Mouse (Mus musculus): ENCODE results near the gene 1700034J05Rik. TPM values are rescaled to one million over a fixed set of nuclear protein-coding genes. Genes with fewer than 3 reads are reported as not detected.

Gene 1700034J05Rik
- total RNA-seq, 2 experiments from 2014 or later = not detected

Other genes with a start within 250 kb of the 1700034J05Rik start
- 0.58 and 1.0 TPM in 2 replicates for gene Stk38l, start 229.4 kb downstream of the 1700034J05Rik start, total RNA-seq (2015; ENCODE audit: low replicate concordance)
- 1.4 and 6.8 TPM in 2 replicates for gene Stk38l, start 229.4 kb downstream of the 1700034J05Rik start, total RNA-seq (2017; ENCODE audit: low replicate concordance)
- not detected in 2 replicates for gene Arntl2, start 158.4 kb downstream of the 1700034J05Rik start, total RNA-seq (2015; ENCODE audit: low replicate concordance)
- gene Arntl2, start 158.4 kb downstream of the 1700034J05Rik start, total RNA-seq (2017; ENCODE audit: low replicate concordance) = not detected in 2 replicates
- gene Smco2, start 104.3 kb downstream of the 1700034J05Rik start, total RNA-seq (2015; ENCODE audit: low replicate concordance) = not detected in 2 replicates
- gene Smco2, start 104.3 kb downstream of the 1700034J05Rik start, total RNA-seq (2017; ENCODE audit: low replicate concordance) = not detected in 2 replicates
- gene Ppfibp1, start 65.9 kb downstream of the 1700034J05Rik start, total RNA-seq (2015; ENCODE audit: low replicate concordance) = 24.4 TPM in 1 of 2 replicates, not detected in the other
- 1.8 and 4.2 TPM in 2 replicates for gene Ppfibp1, start 65.9 kb downstream of the 1700034J05Rik start, total RNA-seq (2017; ENCODE audit: low replicate concordance)
- 0.63 TPM in 1 of 2 replicates, not detected in the other for gene Rep15, start 78.2 kb upstream of the 1700034J05Rik start, total RNA-seq (2015; ENCODE audit: low replicate concordance)
- gene Rep15, start 78.2 kb upstream of the 1700034J05Rik start, total RNA-seq (2017; ENCODE audit: low replicate concordance) = 0.28 TPM in 1 of 2 replicates, not detected in the other
- gene Mrps35, start 88.3 kb upstream of the 1700034J05Rik start, total RNA-seq (2015; ENCODE audit: low replicate concordance) = 31.3 and 36.3 TPM in 2 replicates
- gene Mrps35, start 88.3 kb upstream of the 1700034J05Rik start, total RNA-seq (2017; ENCODE audit: low replicate concordance) = 13.2 and 23.9 TPM in 2 replicates
- not detected in 2 replicates for gene Mansc4, start 132.6 kb upstream of the 1700034J05Rik start, total RNA-seq (2015; ENCODE audit: low replicate concordance)
- gene Mansc4, start 132.6 kb upstream of the 1700034J05Rik start, total RNA-seq (2017; ENCODE audit: low replicate concordance) = not detected in 2 replicates
- 1.5 and 2.9 TPM in 2 replicates for gene Klhl42, start 137.0 kb upstream of the 1700034J05Rik start, total RNA-seq (2015; ENCODE audit: low replicate concordance)
- 0.98 and 1.2 TPM in 2 replicates for gene Klhl42, start 137.0 kb upstream of the 1700034J05Rik start, total RNA-seq (2017; ENCODE audit: low replicate concordance)

All from erythroblast, adult 5-6 weeks (primary cell).